Mouse (Mus musculus) intestine, postnatal 0 days (tissue): ENCODE measurements around the gene Cct6b. TPM values are rescaled to one million over a fixed set of nuclear protein-coding genes. Genes with fewer than 3 reads are reported as not detected.

Experiments
- ATAC-seq: fragments of 200-750 bp; cut with Nextera tagmentation; 2 replicates; pipeline ENCODE4 v1.8.0; 2017; ENCODE audit warnings: mild to moderate bottlenecking, moderate TSS enrichment, moderate library complexity
- H3K27ac ChIP-seq: fragments of 300-500 bp; sonication (generic); 2 replicates; pipeline ENCODE4 v1.5.1; 2014; ENCODE audit warnings: mild to moderate bottlenecking, low read depth, low read length, moderate library complexity
- H3K27me3 ChIP-seq: fragments of 300-500 bp; sonication (generic); replicated peaks from 2 replicates; pipeline ENCODE4 v1.6.1; 2014; ENCODE audit warnings: low read length, mixed read lengths; ENCODE audit not compliant: control insufficient read depth, insufficient read depth
- H3K36me3 ChIP-seq: fragments of 300-500 bp; sonication (generic); 2 replicates; pipeline ENCODE4 v1.6.1; 2014; ENCODE audit warnings: mild to moderate bottlenecking, moderate library complexity; ENCODE audit not compliant: control insufficient read depth, insufficient read depth
- H3K4me1 ChIP-seq: fragments of 300-500 bp; sonication (generic); replicated peaks from 2 replicates; pipeline ENCODE4 v1.6.1; 2014; ENCODE audit warnings: antibody characterized with exemption, low read length, mixed read lengths; ENCODE audit not compliant: control insufficient read depth, insufficient read depth
- H3K4me2 ChIP-seq: fragments of 300-500 bp; sonication (generic); replicated peaks from 2 replicates; pipeline ENCODE4 v1.6.1; 2014; ENCODE audit warnings: low read depth, mild to moderate bottlenecking, moderate library complexity
- H3K4me3 ChIP-seq: fragments of 300-500 bp; sonication (generic); 2 replicates; pipeline ENCODE4 v1.5.1; 2014; ENCODE audit warnings: low read depth, low read length
- H3K9ac ChIP-seq: fragments of 300-500 bp; sonication (generic); 2 replicates; pipeline ENCODE4 v1.6.1; 2014; ENCODE audit warnings: mild to moderate bottlenecking, low read depth, low read length
- H3K9me3 ChIP-seq: fragments of 300-500 bp; sonication (generic); 2 replicates; pipeline ENCODE4 v1.6.1; 2016; ENCODE audit warnings: mixed run types; ENCODE audit not compliant: control insufficient read depth
- CTCF ChIP-seq: sonication (generic); IDR thresholded peaks from 2 replicates; pipeline ENCODE4 v1.5.1; 2016; ENCODE audit warnings: low read depth, mild to moderate bottlenecking, control low read depth, antibody characterized with exemption, moderate library complexity
- WGBS: fragments of 180-500 bp; shearing (Covaris S2); extraction: QIAGEN DNeasy Blood & Tissue Kit; methylation state at CpG from one replicate; pipeline ENCODE4 v1.1.7; 2014; 5-methylcytosine and 5-hydroxymethylcytosine counted together
- polyA plus RNA-seq: library from polyadenylated mRNA; unstranded; fragments of >200 nt; fragmentation: Nextera tagmentation; extraction: Ambion mirVana; gene quantifications from 2 replicates; pipeline ENCODE4 v1.2.1, GENCODE M21; 2015

Gene Cct6b
- polyA plus RNA-seq, 1 experiment from 2014 or later, result 0.29 TPM

GRCm38 (mm10) chr11:82752349-82753115 is 11.6 kb downstream of the Cct6b start:
- Histone ChIP-seq H3K27ac (no peak overlapping the region), H3K36me3 (no peaks in the 10 kb centered on the region), H3K27me3 (no peaks in the 10 kb centered on the region), H3K4me2 (no peak overlapping the region), H3K9me3 (no peaks in the 10 kb centered on the region), H3K4me1 (no peaks in the 10 kb centered on the region), H3K9ac (no peak overlapping the region), H3K4me3 (no peak overlapping the region)
- 69% methylated on average over 6 of the region's 6 CpGs for WGBS
- no peak for TF ChIP-seq CTCF
- no peak for ATAC-seq

- H3K4me1 ChIP-seq, result no peaks in the 10 kb centered on the region
- 68% methylated on average over 8 of the region's 8 CpGs for WGBS
- no peaks in the 10 kb centered on the region for H3K36me3 ChIP-seq
- H3K9me3 ChIP-seq, result no peaks in the 10 kb centered on the region
- ATAC-seq, result no peak
- H3K27ac ChIP-seq, result no peak overlapping the region
- peak overlapping the region; percentile 35; the same call in 1 of the 2 replicates for H3K4me2 ChIP-seq
- no peak overlapping the region for H3K4me3 ChIP-seq
- no peak for TF ChIP-seq CTCF
- no peak overlapping the region for H3K9ac ChIP-seq
- no peaks in the 10 kb centered on the region for H3K27me3 ChIP-seq
Observed at GRCm38 (mm10) chr11:82746857-82747366, 17.2 kb downstream of the Cct6b start.

GRCm38 (mm10) chr11:82746138-82746537 is 18.0 kb downstream of the Cct6b start:
- no peak for ATAC-seq
- 35% methylated on average over 6 of the region's 6 CpGs for WGBS
- Histone ChIP-seq H3K4me3 (no peak overlapping the region), H3K36me3 (no peaks in the 10 kb centered on the region), H3K27me3 (no peaks in the 10 kb centered on the region), H3K9ac (no peak overlapping the region), H3K4me2 (no peak overlapping the region), H3K9me3 (no peaks in the 10 kb centered on the region), H3K4me1 (no peaks in the 10 kb centered on the region), H3K27ac (no peak overlapping the region)
- peak; percentile 71 for TF ChIP-seq CTCF

- TF ChIP-seq CTCF, result peak; percentile 23
- no peak overlapping the region for H3K9ac ChIP-seq
- no peaks in the 10 kb centered on the region for H3K27me3 ChIP-seq
- no peak overlapping the region for H3K27ac ChIP-seq
- H3K4me2 ChIP-seq, result no peak overlapping the region
- no peaks in the 10 kb centered on the region for H3K9me3 ChIP-seq
- no peak overlapping the region for H3K4me3 ChIP-seq
- no peaks in the 10 kb centered on the region for H3K36me3 ChIP-seq
- no peak for ATAC-seq
- no peaks in the 10 kb centered on the region for H3K4me1 ChIP-seq
Observed at GRCm38 (mm10) chr11:82739006-82739405, 25.1 kb downstream of the Cct6b start.

GRCm38 (mm10) chr11:82734227-82734626 is 29.9 kb downstream of the Cct6b start:
- Histone ChIP-seq H3K36me3 (no peaks in the 10 kb centered on the region), H3K27ac (no peak overlapping the region), H3K4me1 (no peaks in the 10 kb centered on the region), H3K9me3 (no peaks in the 10 kb centered on the region), H3K4me3 (no peak overlapping the region), H3K27me3 (no peaks in the 10 kb centered on the region), H3K4me2 (no peak overlapping the region), H3K9ac (no peak overlapping the region)
- peak; percentile 54 for TF ChIP-seq CTCF
- no peak for ATAC-seq

GRCm38 (mm10) chr11:82726862-82727261 is 37.3 kb downstream of the Cct6b start:
- ATAC-seq, result no peak

More at GRCm38 (mm10) chr11:82726862-82727261, 37.3 kb downstream of the Cct6b start:
- H3K4me3 ChIP-seq, result no peak overlapping the region
- no peak overlapping the region for H3K4me2 ChIP-seq
- no peaks in the 10 kb centered on the region for H3K36me3 ChIP-seq
- no peaks in the 10 kb centered on the region for H3K4me1 ChIP-seq
- H3K9me3 ChIP-seq, result no peaks in the 10 kb centered on the region
- H3K9ac ChIP-seq, result no peak overlapping the region
- no peak overlapping the region for H3K27ac ChIP-seq
- TF ChIP-seq CTCF, result peak; percentile 36; the same call in 1 of the 2 replicates
- H3K27me3 ChIP-seq, result no peaks in the 10 kb centered on the region
- 98% methylated on average over 2 of the region's 2 CpGs for WGBS
